Mouse (Mus musculus): ENCODE data around the gene Pou2f3. TPM values are rescaled to one million over a fixed set of nuclear protein-coding genes. Genes with fewer than 3 reads are reported as not detected.

Gene Pou2f3
- polyA plus RNA-seq, 1 experiment from 2014 or later, result not detected

DNA sequence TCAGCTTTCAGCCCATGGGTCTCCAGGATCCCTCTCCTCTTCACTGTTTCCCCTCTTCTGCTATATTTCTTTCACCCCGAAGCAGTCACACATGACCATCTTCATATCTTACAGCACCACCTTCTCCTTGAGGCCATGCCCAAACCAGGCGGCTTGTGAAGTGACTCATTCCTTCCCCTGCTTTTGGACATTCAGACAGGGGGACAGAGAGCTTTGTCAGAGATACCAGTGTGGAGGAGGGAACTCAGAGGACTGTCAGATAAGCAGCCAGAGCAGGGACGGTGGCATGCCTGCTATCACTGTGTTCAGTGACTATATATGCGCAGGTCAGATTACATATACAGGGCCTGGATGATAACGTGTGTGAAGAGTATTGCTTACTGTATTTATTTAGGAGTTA lies 24.3 kb upstream of the Pou2f3 start:
- WGBS, result 85% methylated on average over 5 of the region's 5 CpGs
- Histone ChIP-seq H3K4me3 (ENCODE audit: low read depth, low read length) (no peak overlapping the region), H3K9me3 (replicated peaks; ENCODE audit: control insufficient read depth, low read length, poor library complexity, severe bottlenecking) (no peaks in the 10 kb centered on the region), H3K27me3 (ENCODE audit: control insufficient read depth, insufficient read depth, low read depth, low read length) (peaks cover 26% of the 10 kb centered on the region), H3K9ac (ENCODE audit: low read depth, low read length) (no peak overlapping the region), H3K4me2 (ENCODE audit: low read length) (no peak overlapping the region), H3K4me1 (ENCODE audit: control insufficient read depth, insufficient read depth, low read length) (peaks cover 4% of the 10 kb centered on the region; the same call in 1 of the 2 replicates), H3K27ac (ENCODE audit: low read length) (no peak overlapping the region), H3K36me3 (ENCODE audit: control insufficient read depth, insufficient read depth, low read length) (no peaks in the 10 kb centered on the region)
- no peak for ATAC-seq

DNA sequence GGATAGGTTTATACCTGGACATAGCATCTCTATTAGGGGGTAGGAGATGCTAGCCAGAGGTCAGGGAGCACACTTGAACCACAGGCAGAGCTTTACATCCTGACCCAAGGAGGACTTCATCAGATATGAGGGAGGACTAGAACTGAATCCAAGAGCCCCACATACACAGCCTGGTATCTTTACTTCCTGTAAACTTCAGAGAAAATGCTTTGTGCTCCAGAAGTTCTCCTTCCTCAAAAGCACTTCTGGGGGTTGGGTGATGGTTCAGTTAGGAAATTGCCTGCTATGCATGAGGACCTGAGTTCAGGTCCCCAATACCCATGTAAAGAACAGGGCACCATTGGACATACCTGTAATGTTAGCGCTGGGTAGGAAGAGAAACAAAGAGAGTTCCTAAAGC lies 23.3 kb upstream of the Pou2f3 start:
- Histone ChIP-seq H3K9me3 (replicated peaks; ENCODE audit: control insufficient read depth, low read length, poor library complexity, severe bottlenecking) (no peaks in the 10 kb centered on the region), H3K36me3 (ENCODE audit: control insufficient read depth, insufficient read depth, low read length) (no peaks in the 10 kb centered on the region), H3K27me3 (ENCODE audit: control insufficient read depth, insufficient read depth, low read depth, low read length) (peaks cover 16% of the 10 kb centered on the region), H3K27ac (ENCODE audit: low read length) (no peak overlapping the region), H3K4me3 (ENCODE audit: low read depth, low read length) (no peak overlapping the region), H3K9ac (ENCODE audit: low read depth, low read length) (no peak overlapping the region), H3K4me2 (ENCODE audit: low read length) (no peak overlapping the region), H3K4me1 (ENCODE audit: control insufficient read depth, insufficient read depth, low read length) (no peaks in the 10 kb centered on the region)
- no peak for ATAC-seq
- 91% methylated on average over 1 of the region's 1 CpGs for WGBS

DNA sequence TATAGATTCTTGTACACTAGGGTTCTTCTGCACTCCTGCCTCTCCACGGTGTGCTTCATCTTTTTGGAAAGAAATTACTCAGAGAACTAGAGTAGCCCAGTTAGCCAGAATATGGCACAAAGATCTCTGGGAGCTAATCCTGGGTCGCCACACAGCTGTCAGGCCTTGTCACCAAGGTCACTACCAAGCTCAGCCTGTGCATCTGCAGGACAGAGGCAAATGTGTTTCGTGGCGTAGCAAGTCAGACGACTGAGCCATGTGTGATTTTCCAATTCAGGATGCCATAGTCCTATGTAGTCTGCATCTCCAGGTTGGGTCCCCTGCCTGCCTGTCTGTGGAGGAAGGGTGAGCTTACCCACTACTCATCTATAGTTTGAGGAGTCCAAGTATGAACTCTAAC lies 22.9 kb upstream of the Pou2f3 start:
- 79% methylated on average over 5 of the region's 5 CpGs for WGBS
- peaks cover 11% of the 10 kb centered on the region for H3K27me3 ChIP-seq (ENCODE audit: control insufficient read depth, insufficient read depth, low read depth, low read length)
- H3K4me1 ChIP-seq (ENCODE audit: control insufficient read depth, insufficient read depth, low read length), result no peaks in the 10 kb centered on the region
- H3K4me2 ChIP-seq (ENCODE audit: low read length), result no peak overlapping the region
- no peaks in the 10 kb centered on the region for H3K9me3 ChIP-seq (replicated peaks; ENCODE audit: control insufficient read depth, low read length, poor library complexity, severe bottlenecking)
- H3K36me3 ChIP-seq (ENCODE audit: control insufficient read depth, insufficient read depth, low read length), result no peaks in the 10 kb centered on the region
- H3K4me3 ChIP-seq (ENCODE audit: low read depth, low read length), result no peak overlapping the region
- no peak overlapping the region for H3K9ac ChIP-seq (ENCODE audit: low read depth, low read length)
- ATAC-seq, result no peak
- no peak overlapping the region for H3K27ac ChIP-seq (ENCODE audit: low read length)

DNA sequence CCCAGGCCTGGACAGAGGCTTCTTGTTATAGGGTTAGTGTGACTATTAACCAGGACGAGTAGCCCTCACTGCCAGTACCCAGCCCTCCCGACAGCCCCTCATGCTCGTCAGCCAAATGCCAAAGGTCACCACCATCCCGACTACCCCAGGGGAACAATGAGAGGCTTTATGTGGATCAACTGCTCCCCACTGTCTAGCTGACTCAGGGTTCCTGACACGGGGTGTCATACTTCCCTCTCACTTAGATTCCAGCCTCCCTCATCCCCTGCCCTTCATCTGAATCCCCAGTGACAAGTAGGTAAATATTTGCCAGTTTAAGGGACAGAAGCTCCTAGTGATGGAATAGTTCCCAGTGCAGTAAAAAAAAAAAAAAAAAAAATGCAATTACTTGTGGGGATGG lies 22.1 kb upstream of the Pou2f3 start:
- Histone ChIP-seq H3K4me2 (ENCODE audit: low read length) (no peak overlapping the region), H3K4me1 (ENCODE audit: control insufficient read depth, insufficient read depth, low read length) (no peaks in the 10 kb centered on the region), H3K9ac (ENCODE audit: low read depth, low read length) (no peak overlapping the region), H3K9me3 (replicated peaks; ENCODE audit: control insufficient read depth, low read length, poor library complexity, severe bottlenecking) (no peaks in the 10 kb centered on the region), H3K27me3 (ENCODE audit: control insufficient read depth, insufficient read depth, low read depth, low read length) (peaks cover 3% of the 10 kb centered on the region; the same call in 1 of the 2 replicates), H3K27ac (ENCODE audit: low read length) (no peak overlapping the region), H3K36me3 (ENCODE audit: control insufficient read depth, insufficient read depth, low read length) (no peaks in the 10 kb centered on the region), H3K4me3 (ENCODE audit: low read depth, low read length) (no peak overlapping the region)
- ATAC-seq, result no peak
- 13% methylated on average over 5 of the region's 5 CpGs for WGBS

DNA sequence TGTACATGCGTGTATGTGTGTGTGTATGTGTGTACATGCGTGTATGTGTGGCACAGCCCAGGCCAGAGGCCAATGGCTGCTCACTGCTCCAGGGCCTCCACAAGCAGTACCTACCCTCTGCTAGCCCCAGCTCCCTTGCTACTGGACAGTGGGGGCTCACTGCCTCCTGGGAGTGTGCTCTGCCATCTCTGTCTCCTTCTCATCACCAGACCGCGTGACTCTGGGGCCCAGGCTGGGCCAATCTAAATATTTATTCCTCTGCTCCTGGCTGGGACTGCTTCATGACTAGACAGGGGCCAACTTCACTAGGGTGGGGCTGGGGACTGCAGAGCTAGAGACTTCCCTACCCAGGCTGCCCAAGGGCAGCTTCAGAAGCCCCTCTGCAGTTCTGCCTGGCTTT lies 21.6 kb upstream of the Pou2f3 start:
- no peaks in the 10 kb centered on the region for H3K4me1 ChIP-seq (ENCODE audit: control insufficient read depth, insufficient read depth, low read length)
- H3K9ac ChIP-seq (ENCODE audit: low read depth, low read length), result no peak overlapping the region
- H3K4me2 ChIP-seq (ENCODE audit: low read length), result no peak overlapping the region
- no peaks in the 10 kb centered on the region for H3K36me3 ChIP-seq (ENCODE audit: control insufficient read depth, insufficient read depth, low read length)
- 73% methylated on average over 4 of the region's 4 CpGs for WGBS
- no peak overlapping the region for H3K4me3 ChIP-seq (ENCODE audit: low read depth, low read length)
- H3K9me3 ChIP-seq (replicated peaks; ENCODE audit: control insufficient read depth, low read length, poor library complexity, severe bottlenecking), result no peaks in the 10 kb centered on the region
- no peaks in the 10 kb centered on the region for H3K27me3 ChIP-seq (ENCODE audit: control insufficient read depth, insufficient read depth, low read depth, low read length)
- ATAC-seq, result no peak
- H3K27ac ChIP-seq (ENCODE audit: low read length), result no peak overlapping the region

DNA sequence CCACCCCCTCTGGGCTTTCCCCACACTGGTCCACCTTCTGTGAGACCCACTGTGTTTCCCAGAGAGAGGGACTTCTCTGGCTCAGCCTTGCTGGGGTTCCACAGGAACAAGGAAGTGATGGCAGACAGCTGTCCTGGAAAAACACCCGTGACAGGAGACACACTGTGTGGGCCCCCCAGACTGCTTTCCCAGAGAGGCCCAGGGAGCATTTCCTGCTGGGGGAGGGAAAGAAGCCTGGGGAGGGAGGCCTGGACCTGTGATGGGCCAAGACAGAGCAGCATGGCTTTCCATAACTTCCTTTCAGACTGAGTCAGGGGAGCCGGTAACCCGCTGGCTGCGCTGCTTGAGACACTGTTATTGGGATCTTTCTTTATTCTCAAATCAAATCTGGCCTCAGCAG lies 20.7 kb upstream of the Pou2f3 start:
- Histone ChIP-seq H3K9me3 (replicated peaks; ENCODE audit: control insufficient read depth, low read length, poor library complexity, severe bottlenecking) (no peaks in the 10 kb centered on the region), H3K36me3 (ENCODE audit: control insufficient read depth, insufficient read depth, low read length) (no peaks in the 10 kb centered on the region), H3K9ac (ENCODE audit: low read depth, low read length) (no peak overlapping the region), H3K4me1 (ENCODE audit: control insufficient read depth, insufficient read depth, low read length) (no peaks in the 10 kb centered on the region), H3K4me2 (ENCODE audit: low read length) (no peak overlapping the region), H3K4me3 (ENCODE audit: low read depth, low read length) (no peak overlapping the region), H3K27me3 (ENCODE audit: control insufficient read depth, insufficient read depth, low read depth, low read length) (no peaks in the 10 kb centered on the region), H3K27ac (ENCODE audit: low read length) (no peak overlapping the region)
- WGBS, result 73% methylated on average over 4 of the region's 4 CpGs
- ATAC-seq, result no peak

DNA sequence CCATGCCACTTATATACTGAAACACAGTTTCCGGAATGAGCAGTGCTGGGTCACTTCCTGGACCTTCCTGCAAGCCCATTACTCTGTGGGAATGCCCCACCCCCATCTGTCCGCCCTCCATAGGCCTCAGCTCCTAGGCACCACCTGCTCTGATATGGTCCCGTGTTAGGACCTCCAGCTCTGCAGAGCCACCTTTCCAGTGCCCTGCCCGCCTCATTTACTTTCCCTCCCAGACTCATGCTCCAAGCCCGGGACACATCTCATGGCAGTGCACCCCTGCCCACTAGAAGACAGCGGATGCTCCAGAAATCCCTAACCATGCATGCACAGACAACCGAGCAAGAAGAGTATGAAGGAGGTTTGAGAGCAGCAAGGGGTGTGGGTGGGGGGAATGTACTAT lies 19.8 kb upstream of the Pou2f3 start:
- WGBS, result 90% methylated on average over 7 of the region's 7 CpGs

DNA sequence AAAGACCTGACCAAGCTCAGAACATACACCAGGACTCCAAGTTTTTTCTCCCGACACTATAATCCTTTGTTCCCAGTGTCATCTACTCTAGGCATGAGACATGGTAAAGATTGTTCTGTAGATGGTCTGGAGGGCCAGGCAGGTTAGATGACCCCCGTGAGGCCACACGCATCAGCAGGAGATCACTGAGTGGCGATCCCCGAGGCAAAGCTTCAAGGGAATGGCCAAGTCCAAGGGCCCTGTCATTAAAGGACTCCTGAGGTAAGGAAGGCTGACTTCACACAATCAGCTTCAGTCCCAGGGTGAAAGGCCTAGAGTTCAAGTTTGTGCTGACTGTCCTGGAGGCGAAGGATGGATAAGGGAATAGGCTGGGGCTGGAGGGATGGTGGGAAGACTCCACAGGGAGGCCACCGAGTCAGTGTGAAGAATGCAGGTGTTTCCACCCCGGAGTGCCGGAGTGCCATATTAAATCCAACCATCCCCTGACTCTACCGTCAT lies 19.3 kb upstream of the Pou2f3 start:
- H3K27ac ChIP-seq (ENCODE audit: low read length), result no peak overlapping the region
- no peak overlapping the region for H3K9ac ChIP-seq (ENCODE audit: low read depth, low read length)
- no peak for ATAC-seq
- no peaks in the 10 kb centered on the region for H3K9me3 ChIP-seq (replicated peaks; ENCODE audit: control insufficient read depth, low read length, poor library complexity, severe bottlenecking)
- 87% methylated on average over 10 of the region's 10 CpGs for WGBS
- H3K4me1 ChIP-seq (ENCODE audit: control insufficient read depth, insufficient read depth, low read length), result no peaks in the 10 kb centered on the region
- no peaks in the 10 kb centered on the region for H3K27me3 ChIP-seq (ENCODE audit: control insufficient read depth, insufficient read depth, low read depth, low read length)
- no peaks in the 10 kb centered on the region for H3K36me3 ChIP-seq (ENCODE audit: control insufficient read depth, insufficient read depth, low read length)
- H3K4me2 ChIP-seq (ENCODE audit: low read length), result no peak overlapping the region
- no peak overlapping the region for H3K4me3 ChIP-seq (ENCODE audit: low read depth, low read length)

More for the DNA sequence above, 19.8 kb upstream of the Pou2f3 start:
- H3K4me1 ChIP-seq (ENCODE audit: control insufficient read depth, insufficient read depth, low read length), result no peaks in the 10 kb centered on the region
- no peak overlapping the region for H3K27ac ChIP-seq (ENCODE audit: low read length)
- no peak overlapping the region for H3K9ac ChIP-seq (ENCODE audit: low read depth, low read length)
- no peaks in the 10 kb centered on the region for H3K9me3 ChIP-seq (replicated peaks; ENCODE audit: control insufficient read depth, low read length, poor library complexity, severe bottlenecking)
- no peak for ATAC-seq
- H3K4me2 ChIP-seq (ENCODE audit: low read length), result no peak overlapping the region
- no peaks in the 10 kb centered on the region for H3K27me3 ChIP-seq (ENCODE audit: control insufficient read depth, insufficient read depth, low read depth, low read length)
- no peak overlapping the region for H3K4me3 ChIP-seq (ENCODE audit: low read depth, low read length)
- H3K36me3 ChIP-seq (ENCODE audit: control insufficient read depth, insufficient read depth, low read length), result no peaks in the 10 kb centered on the region

DNA sequence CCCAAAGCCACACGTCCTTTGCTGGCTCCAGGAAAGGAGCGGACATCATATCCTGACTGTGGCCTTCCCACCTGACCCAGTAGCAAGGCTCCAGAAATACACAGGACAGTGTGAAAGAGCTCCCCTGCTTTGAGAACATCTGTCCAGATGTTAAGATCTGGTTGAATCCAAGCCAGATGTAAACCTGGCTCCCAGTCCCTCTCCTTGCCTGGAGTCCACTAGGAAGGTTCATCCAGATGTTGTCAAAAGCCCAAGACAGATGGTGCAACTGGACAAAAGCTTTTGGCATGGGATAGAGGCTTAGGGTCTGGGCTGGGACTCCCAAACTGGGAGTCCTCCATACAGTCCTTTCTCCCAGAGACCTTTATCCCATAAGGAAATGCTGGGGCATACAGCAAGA lies 18.6 kb upstream of the Pou2f3 start:
- Histone ChIP-seq H3K4me1 (ENCODE audit: control insufficient read depth, insufficient read depth, low read length) (no peaks in the 10 kb centered on the region), H3K9me3 (replicated peaks; ENCODE audit: control insufficient read depth, low read length, poor library complexity, severe bottlenecking) (no peaks in the 10 kb centered on the region), H3K9ac (ENCODE audit: low read depth, low read length) (no peak overlapping the region), H3K4me3 (ENCODE audit: low read depth, low read length) (no peak overlapping the region), H3K27me3 (ENCODE audit: control insufficient read depth, insufficient read depth, low read depth, low read length) (no peaks in the 10 kb centered on the region), H3K4me2 (ENCODE audit: low read length) (no peak overlapping the region), H3K36me3 (ENCODE audit: control insufficient read depth, insufficient read depth, low read length) (no peaks in the 10 kb centered on the region), H3K27ac (ENCODE audit: low read length) (no peak overlapping the region)
- WGBS, result 94% methylated on average over 2 of the region's 2 CpGs
- ATAC-seq, result no peak

DNA sequence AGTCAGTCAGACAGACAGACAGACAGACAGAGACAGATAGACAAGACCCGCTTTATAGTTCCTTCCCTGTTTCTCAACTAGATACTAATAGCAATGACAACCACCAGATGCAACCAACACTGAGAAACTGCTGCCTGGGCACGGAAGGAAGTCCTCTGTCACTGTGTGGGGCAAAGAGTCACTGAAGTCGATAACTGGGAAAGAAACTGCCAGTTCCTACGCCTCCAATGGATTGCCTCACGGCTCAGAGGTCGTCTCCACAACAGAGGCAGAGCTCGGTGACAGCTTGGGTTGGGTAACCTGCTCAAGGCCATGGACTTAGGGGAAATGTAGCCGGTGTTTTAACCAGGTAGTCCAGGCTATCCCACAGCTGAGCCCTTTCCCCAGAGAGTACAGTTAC lies 17.5 kb upstream of the Pou2f3 start:
- Histone ChIP-seq H3K4me3 (ENCODE audit: low read depth, low read length) (no peak overlapping the region), H3K4me1 (ENCODE audit: control insufficient read depth, insufficient read depth, low read length) (no peaks in the 10 kb centered on the region), H3K9me3 (replicated peaks; ENCODE audit: control insufficient read depth, low read length, poor library complexity, severe bottlenecking) (no peaks in the 10 kb centered on the region), H3K4me2 (ENCODE audit: low read length) (no peak overlapping the region), H3K9ac (ENCODE audit: low read depth, low read length) (no peak overlapping the region), H3K27ac (ENCODE audit: low read length) (no peak overlapping the region), H3K36me3 (ENCODE audit: control insufficient read depth, insufficient read depth, low read length) (no peaks in the 10 kb centered on the region), H3K27me3 (ENCODE audit: control insufficient read depth, insufficient read depth, low read depth, low read length) (no peaks in the 10 kb centered on the region)
- WGBS, result 90% methylated on average over 8 of the region's 8 CpGs
- no peak for ATAC-seq
